Mouse (Mus musculus): ENCODE results near the gene Zmat3. TPM values are rescaled to one million over a fixed set of nuclear protein-coding genes. Genes with fewer than 3 reads are reported as not detected.

Gene Zmat3
- polyA plus RNA-seq, 1 experiment from 2014 or later, result 5.7 TPM

GRCm38 (mm10) chr3:32361221-32361620, 4.6 kb downstream of the Zmat3 start:
- no peak overlapping the region for H3K4me2 ChIP-seq (ENCODE audit: low read depth, low read length)
- no peaks in the 10 kb centered on the region for H3K9me3 ChIP-seq (replicated peaks; ENCODE audit: control insufficient read depth, low read length)
- no peak overlapping the region for H3K9ac ChIP-seq (ENCODE audit: low read length)
- WGBS, result 44% methylated on average over 6 of the region's 6 CpGs
- H3K4me1 ChIP-seq (ENCODE audit: control insufficient read depth, insufficient read depth, low read length), result peaks cover 11% of the 10 kb centered on the region
- no peak for ATAC-seq (ENCODE audit: insufficient read depth, low FRiP score)
- H3K27ac ChIP-seq (ENCODE audit: low read length), result no peak overlapping the region
- no peaks in the 10 kb centered on the region for H3K36me3 ChIP-seq (ENCODE audit: control insufficient read depth, insufficient read depth, low read length)
- no peak overlapping the region for H3K4me3 ChIP-seq (replicated peaks; ENCODE audit: low read length)
- H3K27me3 ChIP-seq (ENCODE audit: control insufficient read depth, insufficient read depth, low read length), result no peaks in the 10 kb centered on the region

GRCm38 (mm10) chr3:32347881-32348280, 17.9 kb downstream of the Zmat3 start:
- H3K4me3 ChIP-seq (replicated peaks; ENCODE audit: low read length), result no peak overlapping the region
- H3K4me1 ChIP-seq (ENCODE audit: control insufficient read depth, insufficient read depth, low read length), result no peaks in the 10 kb centered on the region
- 0 out of 2 replicates have a peak, but pooled peaks cover 2% of the 10 kb centered on the region for H3K36me3 ChIP-seq (ENCODE audit: control insufficient read depth, insufficient read depth, low read length)
- no peak overlapping the region for H3K9ac ChIP-seq (ENCODE audit: low read length)
- no peak for ATAC-seq (ENCODE audit: insufficient read depth, low FRiP score)
- no peak overlapping the region for H3K4me2 ChIP-seq (ENCODE audit: low read depth, low read length)
- H3K9me3 ChIP-seq (replicated peaks; ENCODE audit: control insufficient read depth, low read length), result no peaks in the 10 kb centered on the region
- H3K27me3 ChIP-seq (ENCODE audit: control insufficient read depth, insufficient read depth, low read length), result no peaks in the 10 kb centered on the region
- H3K27ac ChIP-seq (ENCODE audit: low read length), result no peak overlapping the region
- WGBS, result 82% methylated on average over 6 of the region's 6 CpGs

DNA sequence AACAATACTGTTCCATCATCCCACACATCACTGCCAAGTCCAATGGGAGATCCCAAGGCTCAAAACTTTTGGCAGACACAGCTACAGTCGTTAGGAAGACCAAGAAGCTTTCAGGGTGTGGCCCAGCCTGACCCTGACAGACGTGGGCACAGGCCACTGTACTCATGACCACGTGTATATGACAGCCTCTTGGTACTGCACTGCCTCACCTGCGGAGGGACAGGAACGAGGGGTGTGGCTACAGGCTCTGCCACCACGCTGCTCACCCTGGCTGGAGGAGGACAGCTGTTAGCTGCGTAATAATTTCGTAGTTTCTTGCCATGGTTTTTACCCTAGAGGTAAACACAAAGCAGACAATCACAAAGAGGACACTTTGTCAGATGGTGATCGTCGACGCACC, 20.6 kb downstream of the Zmat3 start:
- no peak overlapping the region for H3K27ac ChIP-seq (ENCODE audit: low read length)
- no peaks in the 10 kb centered on the region for H3K4me1 ChIP-seq (ENCODE audit: control insufficient read depth, insufficient read depth, low read length)
- H3K9ac ChIP-seq (ENCODE audit: low read length), result no peak overlapping the region
- H3K4me2 ChIP-seq (ENCODE audit: low read depth, low read length), result no peak overlapping the region
- no peak overlapping the region for H3K4me3 ChIP-seq (replicated peaks; ENCODE audit: low read length)
- no peaks in the 10 kb centered on the region for H3K36me3 ChIP-seq (ENCODE audit: control insufficient read depth, insufficient read depth, low read length)
- no peak for ATAC-seq (ENCODE audit: insufficient read depth, low FRiP score)
- no peaks in the 10 kb centered on the region for H3K9me3 ChIP-seq (replicated peaks; ENCODE audit: control insufficient read depth, low read length)
- 76% methylated on average over 11 of the region's 11 CpGs for WGBS
- H3K27me3 ChIP-seq (ENCODE audit: control insufficient read depth, insufficient read depth, low read length), result no peaks in the 10 kb centered on the region

- H3K4me1 ChIP-seq (ENCODE audit: control insufficient read depth, insufficient read depth, low read length), result no peaks in the 10 kb centered on the region
- H3K27ac ChIP-seq (ENCODE audit: low read length), result no peak overlapping the region
- 72% methylated on average over 5 of the region's 5 CpGs for WGBS
- no peak overlapping the region for H3K4me3 ChIP-seq (replicated peaks; ENCODE audit: low read length)
- no peaks in the 10 kb centered on the region for H3K27me3 ChIP-seq (ENCODE audit: control insufficient read depth, insufficient read depth, low read length)
- no peak for ATAC-seq (ENCODE audit: insufficient read depth, low FRiP score)
- H3K9me3 ChIP-seq (replicated peaks; ENCODE audit: control insufficient read depth, low read length), result no peaks in the 10 kb centered on the region
- H3K36me3 ChIP-seq (ENCODE audit: control insufficient read depth, insufficient read depth, low read length), result no peaks in the 10 kb centered on the region
- no peak overlapping the region for H3K9ac ChIP-seq (ENCODE audit: low read length)
- H3K4me2 ChIP-seq (ENCODE audit: low read depth, low read length), result no peak overlapping the region
Observed at GRCm38 (mm10) chr3:32344825-32345224, 21.0 kb downstream of the Zmat3 start.

DNA sequence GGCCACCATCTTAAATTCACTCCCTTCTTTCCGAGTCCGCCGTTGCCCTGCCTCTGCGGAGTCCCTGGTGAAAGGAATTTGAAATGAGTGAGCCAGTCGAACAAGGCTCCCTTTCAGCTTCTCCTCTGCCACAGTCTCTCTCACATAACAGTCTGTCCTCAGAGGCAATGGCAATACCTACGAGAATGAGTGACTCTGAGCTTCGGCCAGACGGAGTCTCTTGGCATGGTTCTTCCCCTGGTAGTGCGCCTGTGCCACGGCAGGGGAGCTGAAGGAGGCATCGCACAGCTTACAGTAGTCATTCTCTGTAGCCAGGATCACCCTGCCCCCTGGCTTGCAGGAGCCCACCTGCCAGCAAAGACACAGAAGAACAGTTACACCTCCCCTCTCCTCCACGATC, 22.4 kb downstream of the Zmat3 start:
- no peaks in the 10 kb centered on the region for H3K4me1 ChIP-seq (ENCODE audit: control insufficient read depth, insufficient read depth, low read length)
- H3K27ac ChIP-seq (ENCODE audit: low read length), result no peak overlapping the region
- H3K4me2 ChIP-seq (ENCODE audit: low read depth, low read length), result no peak overlapping the region
- H3K9ac ChIP-seq (ENCODE audit: low read length), result no peak overlapping the region
- no peaks in the 10 kb centered on the region for H3K27me3 ChIP-seq (ENCODE audit: control insufficient read depth, insufficient read depth, low read length)
- no peak for ATAC-seq (ENCODE audit: insufficient read depth, low FRiP score)
- 86% methylated on average over 12 of the region's 12 CpGs for WGBS
- no peaks in the 10 kb centered on the region for H3K36me3 ChIP-seq (ENCODE audit: control insufficient read depth, insufficient read depth, low read length)
- H3K4me3 ChIP-seq (replicated peaks; ENCODE audit: low read length), result no peak overlapping the region
- no peaks in the 10 kb centered on the region for H3K9me3 ChIP-seq (replicated peaks; ENCODE audit: control insufficient read depth, low read length)

DNA sequence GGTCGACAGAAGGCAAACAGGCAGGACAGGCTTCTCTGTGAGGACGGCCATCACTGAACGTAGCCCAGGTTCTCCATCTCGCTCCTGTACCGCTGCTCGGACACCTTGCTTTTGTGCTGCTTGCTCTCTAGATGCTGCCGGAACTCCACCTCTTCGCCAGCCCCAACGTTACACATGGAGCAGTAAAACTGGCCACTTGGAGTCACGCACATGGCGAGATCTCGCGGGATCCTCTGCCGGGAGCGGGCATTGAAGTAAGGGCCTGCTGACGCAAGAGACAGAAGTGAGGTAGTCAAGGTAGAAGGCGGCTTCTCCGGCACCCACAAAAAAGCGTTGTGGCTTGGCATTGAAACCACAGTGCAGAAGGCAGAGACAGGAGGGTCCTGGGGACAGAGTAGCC, 24.4 kb downstream of the Zmat3 start:
- H3K36me3 ChIP-seq (ENCODE audit: control insufficient read depth, insufficient read depth, low read length), result no peaks in the 10 kb centered on the region
- H3K27ac ChIP-seq (ENCODE audit: low read length), result no peak overlapping the region
- WGBS, result 94% methylated on average over 19 of the region's 19 CpGs
- no peaks in the 10 kb centered on the region for H3K9me3 ChIP-seq (replicated peaks; ENCODE audit: control insufficient read depth, low read length)
- no peak overlapping the region for H3K9ac ChIP-seq (ENCODE audit: low read length)
- H3K4me2 ChIP-seq (ENCODE audit: low read depth, low read length), result no peak overlapping the region
- no peak for ATAC-seq (ENCODE audit: insufficient read depth, low FRiP score)
- H3K4me1 ChIP-seq (ENCODE audit: control insufficient read depth, insufficient read depth, low read length), result no peaks in the 10 kb centered on the region
- H3K4me3 ChIP-seq (replicated peaks; ENCODE audit: low read length), result no peak overlapping the region
- no peaks in the 10 kb centered on the region for H3K27me3 ChIP-seq (ENCODE audit: control insufficient read depth, insufficient read depth, low read length)

DNA sequence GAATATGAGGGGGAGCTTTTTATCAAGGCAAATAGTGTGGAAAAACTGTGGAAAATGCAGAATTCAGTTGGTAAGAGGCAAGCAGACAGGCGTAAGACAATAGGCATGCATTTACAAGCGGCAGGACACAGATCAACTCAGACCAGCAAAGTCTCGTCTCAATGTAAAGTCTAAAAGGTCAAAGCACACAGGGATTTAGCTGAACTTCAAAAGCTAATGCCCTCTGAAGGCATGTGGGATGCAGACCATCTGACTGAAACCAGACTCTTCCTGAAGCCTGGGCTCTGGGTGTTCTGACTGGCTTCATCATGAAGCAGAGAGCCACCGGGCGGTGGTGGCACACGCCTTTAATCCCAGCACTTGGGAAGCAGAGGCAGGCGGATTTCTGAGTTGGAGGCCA, 27.6 kb downstream of the Zmat3 start:
- Histone ChIP-seq H3K9ac (ENCODE audit: low read length) (no peak overlapping the region), H3K27ac (ENCODE audit: low read length) (peak overlapping the region; percentile 62), H3K9me3 (replicated peaks; ENCODE audit: control insufficient read depth, low read length) (no peaks in the 10 kb centered on the region), H3K4me3 (replicated peaks; ENCODE audit: low read length) (no peak overlapping the region), H3K4me2 (ENCODE audit: low read depth, low read length) (no peak overlapping the region), H3K36me3 (ENCODE audit: control insufficient read depth, insufficient read depth, low read length) (no peaks in the 10 kb centered on the region), H3K27me3 (ENCODE audit: control insufficient read depth, insufficient read depth, low read length) (no peaks in the 10 kb centered on the region), H3K4me1 (ENCODE audit: control insufficient read depth, insufficient read depth, low read length) (no peaks in the 10 kb centered on the region)
- ATAC-seq (ENCODE audit: insufficient read depth, low FRiP score), result no peak
- 80% methylated on average over 7 of the region's 7 CpGs for WGBS

- H3K4me1 ChIP-seq (ENCODE audit: control insufficient read depth, insufficient read depth, low read length), result no peaks in the 10 kb centered on the region
- WGBS, result 69% methylated on average over 7 of the region's 7 CpGs
- no peak overlapping the region for H3K4me3 ChIP-seq (replicated peaks; ENCODE audit: low read length)
- H3K9ac ChIP-seq (ENCODE audit: low read length), result no peak overlapping the region
- H3K36me3 ChIP-seq (ENCODE audit: control insufficient read depth, insufficient read depth, low read length), result no peaks in the 10 kb centered on the region
- no peaks in the 10 kb centered on the region for H3K9me3 ChIP-seq (replicated peaks; ENCODE audit: control insufficient read depth, low read length)
- H3K27me3 ChIP-seq (ENCODE audit: control insufficient read depth, insufficient read depth, low read length), result no peaks in the 10 kb centered on the region
- ATAC-seq (ENCODE audit: insufficient read depth, low FRiP score), result peak; percentile 52; the same call in 1 of the 2 replicates
- H3K27ac ChIP-seq (ENCODE audit: low read length), result peak overlapping the region; percentile 62
- no peak overlapping the region for H3K4me2 ChIP-seq (ENCODE audit: low read depth, low read length)
Observed at GRCm38 (mm10) chr3:32337770-32338169, 28.0 kb downstream of the Zmat3 start.

DNA sequence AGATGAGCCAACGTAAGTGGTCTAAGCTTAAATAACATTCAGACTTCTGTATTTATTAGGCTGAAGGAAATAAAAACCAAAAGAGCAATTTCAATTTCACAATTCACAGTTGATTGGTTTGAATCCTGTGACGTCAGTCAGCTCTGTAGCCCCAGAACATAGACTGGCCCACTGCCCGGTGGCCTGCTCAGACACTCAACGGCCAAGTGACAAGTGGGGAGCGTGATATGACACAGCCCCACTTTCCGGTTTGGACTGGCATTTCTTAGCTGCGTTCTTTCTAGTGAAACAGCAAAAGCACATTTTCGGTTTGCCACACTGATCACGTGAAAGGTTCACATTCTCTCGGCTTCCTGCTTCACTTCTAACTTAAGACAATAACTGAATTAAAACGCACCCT, 30.9 kb downstream of the Zmat3 start:
- H3K27me3 ChIP-seq (ENCODE audit: control insufficient read depth, insufficient read depth, low read length), result no peaks in the 10 kb centered on the region
- no peaks in the 10 kb centered on the region for H3K36me3 ChIP-seq (ENCODE audit: control insufficient read depth, insufficient read depth, low read length)
- no peak overlapping the region for H3K27ac ChIP-seq (ENCODE audit: low read length)
- WGBS, result 86% methylated on average over 11 of the region's 11 CpGs
- H3K9me3 ChIP-seq (replicated peaks; ENCODE audit: control insufficient read depth, low read length), result no peaks in the 10 kb centered on the region
- H3K4me1 ChIP-seq (ENCODE audit: control insufficient read depth, insufficient read depth, low read length), result no peaks in the 10 kb centered on the region
- no peak for ATAC-seq (ENCODE audit: insufficient read depth, low FRiP score)
- no peak overlapping the region for H3K4me2 ChIP-seq (ENCODE audit: low read depth, low read length)
- no peak overlapping the region for H3K9ac ChIP-seq (ENCODE audit: low read length)
- no peak overlapping the region for H3K4me3 ChIP-seq (replicated peaks; ENCODE audit: low read length)
